Mouse (Mus musculus): ENCODE measurements around the gene Nr4a3. TPM values are rescaled to one million over a fixed set of nuclear protein-coding genes. Genes with fewer than 3 reads are reported as not detected.
A peak's percentile ranks its signal among the peaks of the same experiment; 100 is the strongest.

The Nr4a3 gene
- polyA plus RNA-seq, 1 experiment from 2014 or later: 0.26 TPM

- Histone ChIP-seq H3K4me1 (peaks cover 4% of the 10 kb centered on the region; the same call in 1 of the 2 replicates), H3K27me3 (ENCODE audit: poor library complexity, severe bottlenecking) (no peaks in the 10 kb centered on the region), H3K27ac (no peak overlapping the region), H3K36me3 (replicated peaks) (no peaks in the 10 kb centered on the region), H3K9me3 (no peaks in the 10 kb centered on the region), H3K4me3 (no peak overlapping the region)
- no peak for DNase-seq (ENCODE audit: extremely low spot score, low spot score)
- 77% methylated on average over 3 of the region's 3 CpGs for WGBS
Observed at GRCm38 (mm10) chr4:48093221-48093620, 48.3 kb downstream of the Nr4a3 start.

- Histone ChIP-seq H3K4me1 (no peaks in the 10 kb centered on the region), H3K27me3 (ENCODE audit: poor library complexity, severe bottlenecking) (no peaks in the 10 kb centered on the region), H3K9me3 (no peaks in the 10 kb centered on the region), H3K27ac (no peak overlapping the region), H3K4me3 (no peak overlapping the region), H3K36me3 (replicated peaks) (no peaks in the 10 kb centered on the region)
- WGBS: 91% methylated on average over 8 of the region's 8 CpGs
- no peak for DNase-seq (ENCODE audit: extremely low spot score, low spot score)
Observed at GRCm38 (mm10) chr4:48100217-48100616, 55.3 kb downstream of the Nr4a3 start.

- Histone ChIP-seq H3K36me3 (replicated peaks) (no peaks in the 10 kb centered on the region), H3K4me1 (no peaks in the 10 kb centered on the region), H3K4me3 (no peak overlapping the region), H3K27me3 (ENCODE audit: poor library complexity, severe bottlenecking) (no peaks in the 10 kb centered on the region), H3K27ac (no peak overlapping the region), H3K9me3 (no peaks in the 10 kb centered on the region)
- 73% methylated on average over 2 of the region's 2 CpGs for WGBS
- DNase-seq (ENCODE audit: extremely low spot score, low spot score): no peak
Observed at GRCm38 (mm10) chr4:48101981-48102380, 57.0 kb downstream of the Nr4a3 start.

GRCm38 (mm10) chr4:48105387-48105786 lies 60.4 kb downstream of the Nr4a3 start:
- Histone ChIP-seq H3K4me1 (no peaks in the 10 kb centered on the region), H3K36me3 (replicated peaks) (no peaks in the 10 kb centered on the region), H3K4me3 (no peak overlapping the region), H3K27me3 (ENCODE audit: poor library complexity, severe bottlenecking) (no peaks in the 10 kb centered on the region), H3K9me3 (no peaks in the 10 kb centered on the region), H3K27ac (no peak overlapping the region)
- DNase-seq (ENCODE audit: extremely low spot score, low spot score): no peak
- WGBS: 67% methylated on average over 5 of the region's 5 CpGs

- H3K4me1 ChIP-seq: no peaks in the 10 kb centered on the region
- DNase-seq (ENCODE audit: extremely low spot score, low spot score): no peak
- H3K27me3 ChIP-seq (ENCODE audit: poor library complexity, severe bottlenecking): no peaks in the 10 kb centered on the region
- no peaks in the 10 kb centered on the region for H3K9me3 ChIP-seq
- no peak overlapping the region for H3K4me3 ChIP-seq
- H3K36me3 ChIP-seq (replicated peaks): no peaks in the 10 kb centered on the region
- H3K27ac ChIP-seq: no peak overlapping the region
- 84% methylated on average over 6 of the region's 6 CpGs for WGBS
Observed at GRCm38 (mm10) chr4:48107086-48107485, 62.1 kb downstream of the Nr4a3 start.

- no peak overlapping the region for H3K27ac ChIP-seq
- no peak overlapping the region for H3K4me3 ChIP-seq
- no peaks in the 10 kb centered on the region for H3K27me3 ChIP-seq (ENCODE audit: poor library complexity, severe bottlenecking)
- WGBS: 83% methylated on average over 2 of the region's 2 CpGs
- no peaks in the 10 kb centered on the region for H3K36me3 ChIP-seq (replicated peaks)
- no peak for DNase-seq (ENCODE audit: extremely low spot score, low spot score)
- H3K9me3 ChIP-seq: no peaks in the 10 kb centered on the region
- no peaks in the 10 kb centered on the region for H3K4me1 ChIP-seq
Observed at GRCm38 (mm10) chr4:48108591-48108990, 63.6 kb downstream of the Nr4a3 start.

GRCm38 (mm10) chr4:48110331-48110730 lies 65.4 kb downstream of the Nr4a3 start:
- Histone ChIP-seq H3K27ac (no peak overlapping the region), H3K4me1 (no peaks in the 10 kb centered on the region), H3K9me3 (no peaks in the 10 kb centered on the region), H3K27me3 (ENCODE audit: poor library complexity, severe bottlenecking) (no peaks in the 10 kb centered on the region), H3K36me3 (replicated peaks) (no peaks in the 10 kb centered on the region), H3K4me3 (no peak overlapping the region)
- no peak for DNase-seq (ENCODE audit: extremely low spot score, low spot score)
- 93% methylated on average over 3 of the region's 3 CpGs for WGBS

GRCm38 (mm10) chr4:48116191-48116590 lies 71.2 kb downstream of the Nr4a3 start:
- WGBS: 72% methylated on average over 4 of the region's 4 CpGs
- no peak for DNase-seq (ENCODE audit: extremely low spot score, low spot score)
- Histone ChIP-seq H3K27ac (no peak overlapping the region), H3K27me3 (ENCODE audit: poor library complexity, severe bottlenecking) (no peaks in the 10 kb centered on the region; the same call in 1 of the 2 replicates), H3K4me1 (peaks cover 9% of the 10 kb centered on the region), H3K9me3 (no peaks in the 10 kb centered on the region), H3K4me3 (no peak overlapping the region), H3K36me3 (replicated peaks) (no peaks in the 10 kb centered on the region)

GRCm38 (mm10) chr4:48124416-48124772 lies 79.4 kb downstream of the Nr4a3 start:
- peak overlapping the region; percentile 76 for H3K4me3 ChIP-seq
- H3K27me3 ChIP-seq (ENCODE audit: poor library complexity, severe bottlenecking): peaks cover 10% of the 10 kb centered on the region; the same call in 1 of the 2 replicates
- WGBS: 7% methylated on average over 9 of the region's 9 CpGs
- H3K4me1 ChIP-seq: peaks cover 15% of the 10 kb centered on the region
- H3K36me3 ChIP-seq (replicated peaks): no peaks in the 10 kb centered on the region
- H3K9me3 ChIP-seq: no peaks in the 10 kb centered on the region
- no peak for DNase-seq (ENCODE audit: extremely low spot score, low spot score)
- peak overlapping the region; percentile 92; the same call in 1 of the 2 replicates for H3K27ac ChIP-seq

GRCm38 (mm10) chr4:48124773-48125469 lies 80.0 kb downstream of the Nr4a3 start, which contains the start of gene Stx17:
Gene Stx17 (plus strand): TSS chr4:48124915.
- Histone ChIP-seq H3K9me3 (no peaks in the 10 kb centered on the region), H3K4me3 (peak within 1 kb of the TSS; percentile 76), H3K4me1 (peaks cover 15% of the 10 kb centered on the region), H3K27ac (peak within 1 kb of the TSS; percentile 92), H3K36me3 (replicated peaks) (no peaks in the 10 kb centered on the region), H3K27me3 (ENCODE audit: poor library complexity, severe bottlenecking) (peaks cover 10% of the 10 kb centered on the region; the same call in 1 of the 2 replicates)
- WGBS: 1% methylated on average over 58 of the region's 58 CpGs
- DNase-seq (ENCODE audit: extremely low spot score, low spot score): peak; percentile 85

GRCm38 (mm10) chr4:48130314-48130713 lies 85.4 kb downstream of the Nr4a3 start:
- Histone ChIP-seq H3K4me3 (no peak overlapping the region), H3K36me3 (replicated peaks) (peaks cover 7% of the 10 kb centered on the region; the same call in 1 of the 2 replicates), H3K9me3 (no peaks in the 10 kb centered on the region), H3K27me3 (ENCODE audit: poor library complexity, severe bottlenecking) (peaks cover 10% of the 10 kb centered on the region; the same call in 1 of the 2 replicates), H3K4me1 (peaks cover 3% of the 10 kb centered on the region; the same call in 1 of the 2 replicates), H3K27ac (no peak overlapping the region)
- WGBS: 94% methylated on average over 6 of the region's 6 CpGs
- DNase-seq (ENCODE audit: extremely low spot score, low spot score): no peak

GRCm38 (mm10) chr4:48131606-48132005 lies 86.7 kb downstream of the Nr4a3 start:
- Histone ChIP-seq H3K4me3 (no peak overlapping the region), H3K27ac (no peak overlapping the region), H3K27me3 (ENCODE audit: poor library complexity, severe bottlenecking) (no peaks in the 10 kb centered on the region), H3K9me3 (no peaks in the 10 kb centered on the region), H3K4me1 (no peaks in the 10 kb centered on the region), H3K36me3 (replicated peaks) (peaks cover 10% of the 10 kb centered on the region; the same call in 1 of the 2 replicates)
- WGBS: 95% methylated on average over 9 of the region's 9 CpGs
- no peak for DNase-seq (ENCODE audit: extremely low spot score, low spot score)

- no peaks in the 10 kb centered on the region for H3K9me3 ChIP-seq
- H3K27ac ChIP-seq: no peak overlapping the region
- WGBS: 93% methylated on average over 3 of the region's 3 CpGs
- no peak overlapping the region for H3K4me3 ChIP-seq
- H3K4me1 ChIP-seq: no peaks in the 10 kb centered on the region
- no peaks in the 10 kb centered on the region for H3K27me3 ChIP-seq (ENCODE audit: poor library complexity, severe bottlenecking)
- peaks cover 10% of the 10 kb centered on the region; the same call in 1 of the 2 replicates for H3K36me3 ChIP-seq (replicated peaks)
- DNase-seq (ENCODE audit: extremely low spot score, low spot score): no peak
Observed at GRCm38 (mm10) chr4:48132721-48133120, 87.8 kb downstream of the Nr4a3 start.

Measured in forebrain, embryonic 10.5 days (tissue).